Mouse (Mus musculus) kidney, embryonic 15.5 days (tissue): ENCODE data around the gene Dlgap5. TPM values are rescaled to one million over a fixed set of nuclear protein-coding genes. Genes with fewer than 3 reads are reported as not detected.

Experiments used
- ATAC-seq: fragments of 200-750 bp; cut with Nextera tagmentation; replicated peaks from 2 replicates; pipeline ENCODE4 v1.8.0; 2017; ENCODE audit warnings: moderate TSS enrichment; ENCODE audit not compliant: low FRiP score
- H3K27ac ChIP-seq: fragments of 300-500 bp; sonication (generic); 2 replicates; pipeline ENCODE4 v1.5.1; 2015; ENCODE audit warnings: mild to moderate bottlenecking, inconsistent platforms
- H3K27me3 ChIP-seq: fragments of 300-500 bp; sonication (generic); 2 replicates; pipeline ENCODE4 v1.6.1; 2015; ENCODE audit warnings: inconsistent platforms
- H3K36me3 ChIP-seq: fragments of 300-500 bp; sonication (generic); 2 replicates; pipeline ENCODE4 v1.6.1; 2015; ENCODE audit warnings: inconsistent platforms
- H3K4me1 ChIP-seq: fragments of 300-500 bp; sonication (generic); 2 replicates; pipeline ENCODE4 v1.6.1; 2015; ENCODE audit warnings: inconsistent platforms
- H3K4me2 ChIP-seq: fragments of 300-500 bp; sonication (generic); 2 replicates; pipeline ENCODE4 v1.6.1; 2015; ENCODE audit warnings: moderate library complexity, mild to moderate bottlenecking, inconsistent platforms
- H3K4me3 ChIP-seq: fragments of 300-500 bp; sonication (generic); replicated peaks from 2 replicates; pipeline ENCODE4 v1.5.1; 2015; ENCODE audit warnings: mild to moderate bottlenecking, inconsistent platforms
- H3K9ac ChIP-seq: fragments of 300-500 bp; sonication (generic); 2 replicates; pipeline ENCODE4 v1.6.1; 2015; ENCODE audit warnings: mild to moderate bottlenecking, inconsistent platforms
- H3K9me3 ChIP-seq: fragments of 300-500 bp; sonication (generic); replicated peaks from 2 replicates; pipeline ENCODE4 v1.6.1; 2016; ENCODE audit warnings: inconsistent platforms
- WGBS: fragments of 180-500 bp; shearing (Covaris S2); methylation state at CpG from one replicate; pipeline ENCODE4 v1.1.7; 2015; ENCODE audit warnings: mixed read lengths; 5-methylcytosine and 5-hydroxymethylcytosine counted together
- polyA plus RNA-seq: library from polyadenylated mRNA; unstranded; fragments of >200 nt; fragmentation: Nextera tagmentation; extraction: Ambion mirVana; gene quantifications from 2 replicates; pipeline ENCODE4 v1.2.1, GENCODE M21; 2015

Dlgap5 gene
- polyA plus RNA-seq, 1 experiment from 2014 or later: 53.9 TPM

GRCm38 (mm10) chr14:47432987-47433386, 14.8 kb upstream of the Dlgap5 start:
- Histone ChIP-seq H3K36me3 (no peaks in the 10 kb centered on the region), H3K27ac (no peak overlapping the region), H3K9me3 (no peaks in the 10 kb centered on the region), H3K4me2 (no peak overlapping the region), H3K9ac (no peak overlapping the region), H3K4me3 (no peak overlapping the region), H3K4me1 (no peaks in the 10 kb centered on the region), H3K27me3 (no peaks in the 10 kb centered on the region)
- no peak for ATAC-seq

DNA sequence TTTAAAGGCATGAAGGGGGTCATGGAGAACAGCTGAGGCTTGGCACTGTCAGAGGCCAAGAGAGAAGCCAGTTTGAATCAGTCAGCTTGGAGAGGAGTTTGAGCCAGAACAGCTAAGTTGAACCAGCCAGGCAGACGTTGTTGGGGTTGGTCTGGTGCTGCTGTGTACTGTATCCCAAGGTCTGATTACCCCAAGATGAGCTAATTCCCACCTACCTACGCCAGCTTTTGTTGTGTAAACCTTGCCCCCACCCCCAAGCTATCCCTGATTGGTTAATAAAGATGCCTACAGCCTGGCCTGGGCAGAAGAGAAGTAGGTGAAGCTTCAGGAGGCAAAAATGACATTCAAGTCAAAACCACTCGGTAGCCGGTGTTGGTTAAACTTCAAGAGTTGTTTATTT, 4.3 kb upstream of the Dlgap5 start:
- no peaks in the 10 kb centered on the region for H3K36me3 ChIP-seq
- no peak overlapping the region for H3K27ac ChIP-seq
- ATAC-seq: no peak
- WGBS: 72% methylated on average over 4 of the region's 4 CpGs
- no peaks in the 10 kb centered on the region for H3K27me3 ChIP-seq
- no peak overlapping the region for H3K9ac ChIP-seq
- H3K4me2 ChIP-seq: no peak overlapping the region
- H3K4me1 ChIP-seq: peaks cover 9% of the 10 kb centered on the region
- no peak overlapping the region for H3K4me3 ChIP-seq
- no peaks in the 10 kb centered on the region for H3K9me3 ChIP-seq

DNA sequence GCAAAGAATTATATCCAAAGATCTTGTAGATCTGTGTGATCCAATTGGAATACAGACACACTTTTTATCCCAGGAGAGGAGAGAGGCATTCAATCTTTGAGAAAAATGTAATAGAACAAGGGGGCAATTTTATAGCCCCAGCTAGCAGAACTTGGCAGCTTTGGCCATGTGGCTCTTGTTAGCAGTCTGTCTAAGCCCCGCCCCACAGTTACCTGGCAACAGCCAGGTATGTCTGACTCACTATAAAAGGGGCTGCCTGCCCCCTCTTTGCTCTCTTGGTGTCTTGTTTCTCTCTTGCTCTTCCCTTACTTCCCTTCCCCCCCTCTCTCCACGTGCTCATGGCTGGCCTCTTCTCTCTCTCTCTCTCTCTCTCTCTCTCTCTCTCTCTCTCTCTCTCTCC, 3.4 kb upstream of the Dlgap5 start:
- H3K27ac ChIP-seq: no peak overlapping the region
- 48% methylated on average over 2 of the region's 2 CpGs for WGBS
- no peak for ATAC-seq
- H3K9ac ChIP-seq: no peak overlapping the region
- H3K36me3 ChIP-seq: no peaks in the 10 kb centered on the region
- H3K4me3 ChIP-seq: no peak overlapping the region
- no peak overlapping the region for H3K4me2 ChIP-seq
- H3K9me3 ChIP-seq: no peaks in the 10 kb centered on the region
- H3K27me3 ChIP-seq: no peaks in the 10 kb centered on the region
- H3K4me1 ChIP-seq: peaks cover 17% of the 10 kb centered on the region

- WGBS: 94% methylated on average over 24 of the region's 24 CpGs
- Histone ChIP-seq H3K36me3 (peaks cover 17% of the 10 kb centered on the region), H3K27ac (no peak overlapping the region), H3K4me3 (no peak overlapping the region), H3K9ac (no peak overlapping the region), H3K27me3 (no peaks in the 10 kb centered on the region), H3K9me3 (no peaks in the 10 kb centered on the region), H3K4me1 (peaks cover 17% of the 10 kb centered on the region), H3K4me2 (no peak overlapping the region)
- ATAC-seq: no peak
These were observed 1.6 kb upstream of the Dlgap5 start for GRCm38 (mm10) chr14:47419723-47420276.

DNA sequence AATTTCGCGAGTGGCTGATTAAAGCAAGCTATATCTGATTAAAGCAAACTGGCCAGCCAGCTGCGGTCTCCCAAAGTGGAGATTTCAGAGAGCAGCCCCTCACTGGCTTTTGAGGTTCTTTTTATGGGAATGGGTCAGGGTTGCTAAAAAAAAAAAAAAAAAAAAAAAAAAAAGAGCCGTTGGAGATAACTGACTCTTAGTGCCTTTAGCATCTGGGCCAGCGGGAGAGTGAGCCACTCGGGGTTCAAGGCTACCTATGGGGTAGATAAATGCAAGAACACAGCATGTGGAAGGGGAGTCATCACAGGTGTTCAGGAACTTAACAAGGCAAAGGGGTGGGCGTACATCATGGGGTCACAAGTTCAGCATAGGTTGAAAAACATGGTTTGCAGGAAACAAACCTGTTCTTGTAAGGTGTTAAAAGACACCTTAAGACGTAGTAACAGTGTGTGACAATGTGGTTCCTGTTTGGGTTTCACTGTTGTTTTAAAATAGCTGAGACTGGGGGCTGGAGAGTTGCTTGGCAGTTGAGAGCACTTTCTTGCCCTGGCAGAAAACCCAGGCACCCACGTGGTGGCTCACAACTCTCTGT, 923 bp upstream of the Dlgap5 start:
- H3K9me3 ChIP-seq: no peaks in the 10 kb centered on the region
- H3K27ac ChIP-seq: peak overlapping the region; percentile 55; the same call in 1 of the 2 replicates
- H3K4me2 ChIP-seq: no peak overlapping the region
- H3K9ac ChIP-seq: no peak overlapping the region
- WGBS: 68% methylated on average over 9 of the region's 9 CpGs
- peaks cover 24% of the 10 kb centered on the region for H3K36me3 ChIP-seq
- no peak for ATAC-seq
- no peaks in the 10 kb centered on the region for H3K27me3 ChIP-seq
- H3K4me1 ChIP-seq: peaks cover 17% of the 10 kb centered on the region
- no peak overlapping the region for H3K4me3 ChIP-seq

DNA sequence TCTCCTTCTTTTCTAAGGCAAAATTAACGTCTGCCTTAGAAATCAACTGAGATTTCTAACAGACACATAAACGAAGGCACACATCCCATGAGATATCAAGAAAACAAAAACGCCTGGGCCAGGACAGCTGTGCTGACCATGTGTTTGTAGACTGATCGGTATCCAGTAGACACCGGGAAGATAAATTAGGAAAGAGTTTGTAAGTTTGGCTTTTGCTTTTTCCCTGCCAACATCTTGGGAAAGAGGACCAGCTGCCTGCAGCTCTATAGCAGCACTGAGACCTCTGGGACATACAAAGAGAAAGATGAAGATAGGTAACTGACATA, 422 bp upstream of the Dlgap5 start:
- no peak for ATAC-seq
- Histone ChIP-seq H3K9me3 (no peaks in the 10 kb centered on the region), H3K27ac (peak overlapping the region; percentile 55), H3K4me1 (peaks cover 17% of the 10 kb centered on the region), H3K4me3 (peak overlapping the region; percentile 69), H3K27me3 (no peaks in the 10 kb centered on the region), H3K36me3 (peaks cover 29% of the 10 kb centered on the region), H3K4me2 (peak overlapping the region; percentile 67), H3K9ac (0 out of 2 replicates have a peak overlapping the region, but pooled peaks have one; percentile 55)
- WGBS: 26% methylated on average over 5 of the region's 5 CpGs

- WGBS: 26% methylated on average over 3 of the region's 3 CpGs
These were observed 861 bp downstream of the Dlgap5 start for GRCm38 (mm10) chr14:47417346-47417745.

DNA sequence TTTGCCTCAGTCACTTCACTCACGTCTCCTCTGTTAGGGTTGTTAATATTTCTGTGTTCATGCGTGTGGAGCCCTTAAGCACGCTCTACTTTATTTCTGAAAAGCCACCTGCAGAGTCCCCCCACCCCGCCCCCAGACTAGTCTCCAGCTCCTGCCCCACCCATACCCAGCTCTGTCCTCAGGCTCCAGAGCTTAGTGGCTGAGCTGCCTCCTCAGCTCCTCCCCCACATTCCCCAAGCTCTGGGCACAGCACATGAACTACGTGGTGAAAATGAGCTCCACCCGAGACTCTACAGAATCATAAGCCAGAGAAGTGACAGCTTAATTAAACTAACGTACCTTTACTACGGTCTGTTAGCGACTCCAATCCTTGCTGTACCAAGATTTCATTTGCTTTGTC, 12.2 kb downstream of the Dlgap5 start:
- Histone ChIP-seq H3K27ac (no peak overlapping the region), H3K9me3 (no peaks in the 10 kb centered on the region), H3K27me3 (no peaks in the 10 kb centered on the region), H3K4me1 (no peaks in the 10 kb centered on the region), H3K9ac (no peak overlapping the region), H3K4me2 (no peak overlapping the region), H3K4me3 (no peak overlapping the region), H3K36me3 (peaks cover 97% of the 10 kb centered on the region)
- ATAC-seq: no peak
- WGBS: 80% methylated on average over 9 of the region's 9 CpGs

More at GRCm38 (mm10) chr14:47417346-47417745, 861 bp downstream of the Dlgap5 start:
- H3K9ac ChIP-seq: peak overlapping the region; percentile 55
- 0 out of 2 replicates have a peak overlapping the region, but pooled peaks have one; percentile 84 for H3K27ac ChIP-seq
- peak overlapping the region; percentile 69 for H3K4me3 ChIP-seq
- H3K27me3 ChIP-seq: no peaks in the 10 kb centered on the region
- H3K9me3 ChIP-seq: no peaks in the 10 kb centered on the region
- peaks cover 17% of the 10 kb centered on the region for H3K4me1 ChIP-seq
- peak overlapping the region; percentile 67 for H3K4me2 ChIP-seq
- H3K36me3 ChIP-seq: peaks cover 41% of the 10 kb centered on the region
- 0 out of 2 replicates have a peak, but pooled peaks have one; percentile 38 for ATAC-seq

DNA sequence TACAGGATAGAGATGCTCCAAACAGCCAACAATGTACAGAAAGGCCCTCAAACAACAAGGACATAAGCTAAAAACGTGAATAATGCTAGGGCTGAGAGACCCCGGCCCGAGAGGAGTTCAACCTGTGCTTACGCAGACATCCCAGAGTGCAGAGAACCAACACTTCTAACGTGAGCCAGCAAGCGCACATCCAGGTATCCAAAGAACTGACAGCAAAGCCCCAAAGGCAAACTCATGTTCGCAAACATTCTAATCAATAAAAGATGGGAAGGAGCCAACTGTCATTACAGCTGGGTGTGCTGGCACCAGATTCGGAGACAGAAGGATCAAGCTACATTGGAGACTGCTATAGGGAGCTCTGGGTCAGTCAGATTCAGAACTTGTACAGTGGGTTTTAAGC, 15.5 kb downstream of the Dlgap5 start:
- ATAC-seq: no peak
- Histone ChIP-seq H3K4me2 (no peak overlapping the region), H3K9me3 (no peaks in the 10 kb centered on the region), H3K9ac (no peak overlapping the region), H3K27ac (no peak overlapping the region), H3K27me3 (no peaks in the 10 kb centered on the region), H3K4me1 (no peaks in the 10 kb centered on the region), H3K36me3 (peaks cover 97% of the 10 kb centered on the region), H3K4me3 (no peak overlapping the region)
- WGBS: 90% methylated on average over 8 of the region's 8 CpGs

DNA sequence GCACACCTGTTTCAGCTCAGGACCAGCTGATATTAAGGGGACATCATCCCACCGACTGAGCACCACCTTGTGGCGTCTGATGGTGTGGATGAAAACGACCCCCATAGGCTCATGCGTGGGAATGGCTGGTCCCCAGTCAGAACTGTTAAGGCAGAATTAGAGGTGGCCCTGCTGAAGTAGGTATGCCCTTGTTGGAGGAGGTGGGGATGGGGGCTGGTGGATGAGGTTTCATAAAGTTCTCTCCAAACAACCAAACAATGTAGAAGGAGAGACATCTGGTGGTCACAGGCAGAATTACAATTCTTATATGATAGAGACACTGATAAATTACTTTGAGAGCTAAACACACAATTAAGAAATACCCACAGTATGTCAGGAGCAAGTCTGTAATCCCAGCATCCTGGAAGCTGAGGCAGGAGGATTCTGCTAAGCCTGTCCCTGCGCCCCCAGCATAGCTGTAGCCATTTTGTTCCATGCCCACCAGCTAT, 22.0 kb downstream of the Dlgap5 start:
- Histone ChIP-seq H3K4me3 (no peak overlapping the region), H3K27me3 (no peaks in the 10 kb centered on the region), H3K36me3 (peaks cover 95% of the 10 kb centered on the region), H3K9me3 (no peaks in the 10 kb centered on the region), H3K27ac (no peak overlapping the region), H3K9ac (no peak overlapping the region), H3K4me1 (no peaks in the 10 kb centered on the region), H3K4me2 (no peak overlapping the region)
- WGBS: 66% methylated on average over 5 of the region's 5 CpGs
- 0 out of 2 replicates have a peak, but pooled peaks have one; percentile 9 for ATAC-seq

- no peaks in the 10 kb centered on the region for H3K4me1 ChIP-seq
- ATAC-seq: no peak
- H3K27ac ChIP-seq: no peak overlapping the region
- no peak overlapping the region for H3K4me3 ChIP-seq
- no peaks in the 10 kb centered on the region for H3K27me3 ChIP-seq
- WGBS: 83% methylated on average over 15 of the region's 15 CpGs
- peaks cover 96% of the 10 kb centered on the region for H3K36me3 ChIP-seq
- no peak overlapping the region for H3K4me2 ChIP-seq
- H3K9me3 ChIP-seq: no peaks in the 10 kb centered on the region
- no peak overlapping the region for H3K9ac ChIP-seq
These were observed 22.7 kb downstream of the Dlgap5 start for GRCm38 (mm10) chr14:47395462-47396026.

DNA sequence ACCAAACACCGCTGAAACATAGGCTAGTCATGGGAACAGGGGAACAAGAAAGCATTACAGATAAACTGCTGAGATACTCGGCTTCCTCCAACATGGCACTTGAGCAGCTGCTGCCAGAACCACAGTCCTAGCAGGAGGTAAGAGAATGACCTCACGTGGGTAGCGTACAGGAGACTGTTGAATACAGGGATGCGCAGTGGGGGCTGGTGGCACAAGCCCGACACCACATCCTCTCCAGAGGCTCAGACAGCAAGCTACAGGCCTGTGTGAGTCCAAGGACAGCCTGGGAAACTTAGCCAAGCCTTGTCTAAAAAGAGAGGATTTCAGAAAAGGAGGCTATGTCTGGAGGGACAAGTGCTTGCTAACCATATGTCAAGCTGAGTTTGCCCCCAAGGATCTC, 23.2 kb downstream of the Dlgap5 start:
- no peak for ATAC-seq
- WGBS: 95% methylated on average over 6 of the region's 6 CpGs
- H3K36me3 ChIP-seq: peaks cover 96% of the 10 kb centered on the region

More for the DNA sequence above, 23.2 kb downstream of the Dlgap5 start:
- Histone ChIP-seq H3K4me1 (no peaks in the 10 kb centered on the region), H3K9me3 (no peaks in the 10 kb centered on the region), H3K4me2 (no peak overlapping the region), H3K27ac (no peak overlapping the region), H3K27me3 (no peaks in the 10 kb centered on the region), H3K4me3 (no peak overlapping the region), H3K9ac (no peak overlapping the region)
